Mouse (Mus musculus) forebrain, embryonic 12.5 days (tissue): ENCODE results near the gene Gm28710. TPM values are rescaled to one million over a fixed set of nuclear protein-coding genes. Genes with fewer than 3 reads are reported as not detected.

ENCODE experiments used
- polyA plus RNA-seq: library from polyadenylated mRNA; unstranded; fragments of >200 nt; fragmentation: Nextera tagmentation; extraction: Ambion mirVana; gene quantifications from 2 replicates; pipeline ENCODE4 v1.2.1, GENCODE M21; 2016

The Gm28710 gene
- polyA plus RNA-seq, 1 experiment from 2014 or later: not detected

Other genes starting within 250 kb of the Gm28710 start
- 0.49 and 0.70 TPM in 2 replicates for gene Hgf, start 238.3 kb upstream of the Gm28710 start, polyA plus RNA-seq